Mouse (Mus musculus) liver, adult 2 months (tissue): ENCODE data around the gene Pde6d.

Experiments
- CTCF ChIP-seq: fragments of 200-500 bp; IDR thresholded peaks from 2 replicates; pipeline ENCODE4 v1.5.1; 2011; ENCODE audit warnings: low read depth, low read length, control low read depth
- POLR2A ChIP-seq: fragments of 200-500 bp; IDR thresholded peaks from 2 replicates; pipeline ENCODE4 v1.6.1; 2011; ENCODE audit warnings: low read length, control low read depth; ENCODE audit not compliant: insufficient read depth; ENCODE audit errors: extremely low read depth

- TF ChIP-seq CTCF (0 out of 2 replicates have a peak, but pooled peaks have one; percentile 19), POLR2A (no peak)
These were observed 29.7 kb upstream of the Pde6d start for GRCm38 (mm10) chr1:86612081-86612480.
